Mouse (Mus musculus): ENCODE measurements around the gene Rab11b. TPM values are rescaled to one million over a fixed set of nuclear protein-coding genes. Genes with fewer than 3 reads are reported as not detected.

Gene Rab11b
- polyA plus RNA-seq, 1 experiment from 2014 or later: 316 TPM

Other genes starting within 250 kb of the Rab11b start
- gene Adamts10, start 236.3 kb downstream of the Rab11b start, polyA plus RNA-seq (2016; fragmentation: Nextera tagmentation; extraction: Ambion mirVana): 38.9 and 51.2 TPM in 2 replicates
- gene Myo1f, start 204.8 kb downstream of the Rab11b start, polyA plus RNA-seq (2016; fragmentation: Nextera tagmentation; extraction: Ambion mirVana): 0.74 and 1.4 TPM in 2 replicates
- gene Zfp414, start 131.4 kb downstream of the Rab11b start, polyA plus RNA-seq (2016; fragmentation: Nextera tagmentation; extraction: Ambion mirVana): 28.2 and 32.6 TPM in 2 replicates
- gene Pram1, start 122.5 kb downstream of the Rab11b start, polyA plus RNA-seq (2016; fragmentation: Nextera tagmentation; extraction: Ambion mirVana): 0.33 and 0.44 TPM in 2 replicates
- 281 and 336 TPM in 2 replicates for gene Hnrnpm, start 73.7 kb downstream of the Rab11b start, polyA plus RNA-seq (2016; fragmentation: Nextera tagmentation; extraction: Ambion mirVana)
- 65.8 and 73.1 TPM in 2 replicates for gene March2, start 41.9 kb downstream of the Rab11b start, polyA plus RNA-seq (2016; fragmentation: Nextera tagmentation; extraction: Ambion mirVana)
- gene Angptl4, start 21.3 kb upstream of the Rab11b start, polyA plus RNA-seq (2016; fragmentation: Nextera tagmentation; extraction: Ambion mirVana): 7.4 and 19.8 TPM in 2 replicates
- 37.1 and 47.9 TPM in 2 replicates for gene Kank3, start 50.0 kb upstream of the Rab11b start, polyA plus RNA-seq (2016; fragmentation: Nextera tagmentation; extraction: Ambion mirVana)
- gene Rps28, start 64.0 kb upstream of the Rab11b start, polyA plus RNA-seq (2016; fragmentation: Nextera tagmentation; extraction: Ambion mirVana): 576 and 657 TPM in 2 replicates
- gene Ndufa7, start 64.0 kb upstream of the Rab11b start, polyA plus RNA-seq (2016; fragmentation: Nextera tagmentation; extraction: Ambion mirVana): 482 and 487 TPM in 2 replicates
- gene Cd320, start 82.6 kb upstream of the Rab11b start, polyA plus RNA-seq (2016; fragmentation: Nextera tagmentation; extraction: Ambion mirVana): 61.6 and 75.7 TPM in 2 replicates
- gene Gm7029, start 113.3 kb upstream of the Rab11b start, polyA plus RNA-seq (2016; fragmentation: Nextera tagmentation; extraction: Ambion mirVana): not detected in 2 replicates
- 3.6 and 5.2 TPM in 2 replicates for gene Kifc1, start 130.1 kb upstream of the Rab11b start, polyA plus RNA-seq (2016; fragmentation: Nextera tagmentation; extraction: Ambion mirVana)
- gene Platr17, start 144.6 kb upstream of the Rab11b start, polyA plus RNA-seq (2016; fragmentation: Nextera tagmentation; extraction: Ambion mirVana): 0.28 and 0.73 TPM in 2 replicates
- 46.6 and 52.9 TPM in 2 replicates for gene Daxx, start 148.9 kb upstream of the Rab11b start, polyA plus RNA-seq (2016; fragmentation: Nextera tagmentation; extraction: Ambion mirVana)
- gene Tapbp, start 155.4 kb upstream of the Rab11b start, polyA plus RNA-seq (2016; fragmentation: Nextera tagmentation; extraction: Ambion mirVana): 13.9 and 20.5 TPM in 2 replicates
- 16.0 and 17.3 TPM in 2 replicates for gene Zbtb22, start 155.4 kb upstream of the Rab11b start, polyA plus RNA-seq (2016; fragmentation: Nextera tagmentation; extraction: Ambion mirVana)
- 37.1 and 44.2 TPM in 2 replicates for gene Rgl2, start 169.0 kb upstream of the Rab11b start, polyA plus RNA-seq (2016; fragmentation: Nextera tagmentation; extraction: Ambion mirVana)
- gene Pfdn6, start 179.8 kb upstream of the Rab11b start, polyA plus RNA-seq (2016; fragmentation: Nextera tagmentation; extraction: Ambion mirVana): 161 and 198 TPM in 2 replicates
- gene Wdr46, start 180.1 kb upstream of the Rab11b start, polyA plus RNA-seq (2016; fragmentation: Nextera tagmentation; extraction: Ambion mirVana): 35.8 and 48.1 TPM in 2 replicates
- 5.9 and 7.1 TPM in 2 replicates for gene B3galt4, start 191.0 kb upstream of the Rab11b start, polyA plus RNA-seq (2016; fragmentation: Nextera tagmentation; extraction: Ambion mirVana)
- 47.1 and 47.5 TPM in 2 replicates for gene Vps52, start 195.3 kb upstream of the Rab11b start, polyA plus RNA-seq (2016; fragmentation: Nextera tagmentation; extraction: Ambion mirVana)
- gene Rps18, start 195.5 kb upstream of the Rab11b start, polyA plus RNA-seq (2016; fragmentation: Nextera tagmentation; extraction: Ambion mirVana): 1,115 and 1,297 TPM in 2 replicates
- gene H2-K1, start 239.8 kb upstream of the Rab11b start, polyA plus RNA-seq (2016; fragmentation: Nextera tagmentation; extraction: Ambion mirVana): 13.0 and 16.2 TPM in 2 replicates

Data from heart, embryonic 10.5 days (tissue).